8 mouse cellular contexts compared by ENCODE assay signal in the genomic region with DNA sequence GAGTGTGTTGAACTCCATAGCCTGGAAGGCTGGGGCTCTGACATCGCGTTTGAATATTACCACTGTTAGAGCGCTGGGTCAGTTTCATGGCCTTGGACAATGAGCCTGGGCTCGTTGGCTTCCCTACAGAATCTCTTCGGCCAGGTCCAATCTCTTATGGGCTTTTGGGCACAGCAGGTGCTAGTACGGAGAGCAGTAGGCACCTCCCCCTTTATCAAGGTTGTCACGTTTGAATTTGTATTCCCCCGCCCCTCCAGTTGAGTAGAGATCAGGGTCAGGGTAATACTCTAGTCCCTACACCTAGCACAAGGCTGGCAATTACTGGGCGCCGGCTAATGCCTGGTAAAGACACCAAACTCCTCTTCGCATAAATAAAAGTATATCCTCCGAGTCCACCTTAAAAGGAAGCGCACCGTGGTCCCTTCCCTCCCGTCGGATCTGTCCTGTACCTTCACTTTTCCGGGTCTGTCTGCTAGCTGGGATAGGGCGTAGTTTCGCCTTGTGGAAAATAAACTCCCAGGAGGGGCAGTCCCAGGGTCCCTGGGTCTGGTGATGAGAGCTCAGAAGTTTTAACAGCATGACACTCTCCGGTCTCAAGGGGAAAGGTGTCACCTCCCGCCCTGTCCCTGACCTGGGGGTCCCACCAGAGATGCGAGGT. TPM values are rescaled to one million over a fixed set of nuclear protein-coding genes. Genes with fewer than 3 reads are reported as not detected.
A peak's percentile ranks its signal among the peaks of the same experiment; 100 is the strongest.
DNase-seq lines count a peak whose midpoint lies in the region; ATAC-seq and TF ChIP-seq lines count a peak whose summit lies in the region.

No protein-coding gene starts in this region.

- no peak overlapping the region for H3K27ac ChIP-seq in limb, embryonic 13.5 days
- H3K27ac ChIP-seq in olfactory bulb, adult 2 months (ENCODE audit: insufficient read depth, low read depth, low read length): no peak overlapping the region

- peak overlapping the region; percentile 85 for H3K4me3 ChIP-seq in erythroblast, embryonic 14.5 days (replicated peaks)
- peak overlapping the region; percentile 65 for H3K4me3 ChIP-seq in limb, embryonic 13.5 days
- peak overlapping the region; percentile 76 for H3K4me3 ChIP-seq in olfactory bulb, adult 2 months (ENCODE audit: insufficient read depth, low read depth, low read length)

- TF ChIP-seq CTCF in olfactory bulb, adult 2 months (IDR thresholded peaks at IDR 0.05; ENCODE audit: insufficient read depth, low read depth, low read length): no peak

- peaks cover 14% of the 10 kb centered on the region; the same call in 1 of the 2 replicates for H3K9me3 ChIP-seq in erythroblast, embryonic 14.5 days (ENCODE audit: control insufficient read depth, low read length)
- H3K9me3 ChIP-seq in limb, embryonic 13.5 days: no peaks in the 10 kb centered on the region

- peak overlapping the region; percentile 77 for H3K9ac ChIP-seq in limb, embryonic 13.5 days

- no peak for ATAC-seq in cerebellum, adult (ENCODE audit: insufficient number of reproducible peaks, low FRiP score, low TSS enrichment)
- peak; percentile 33 for ATAC-seq in limb, embryonic 13.5 days (ENCODE audit: low FRiP score, low read depth)

- H3K4me1 ChIP-seq in erythroblast, embryonic 14.5 days (ENCODE audit: control insufficient read depth): peaks cover 48% of the 10 kb centered on the region
- peaks cover 41% of the 10 kb centered on the region for H3K4me1 ChIP-seq in limb, embryonic 13.5 days
- H3K4me1 ChIP-seq in olfactory bulb, adult 2 months (ENCODE audit: control insufficient read depth, insufficient read depth, low read length): peaks cover 20% of the 10 kb centered on the region

- WGBS in limb, embryonic 13.5 days: under 1% methylated on average over 22 of the region's 22 CpGs
- WGBS in olfactory bulb, adult 2 months: 1% methylated on average over 22 of the region's 22 CpGs

- H3K4me2 ChIP-seq in limb, embryonic 13.5 days (replicated peaks): peak overlapping the region; percentile 80

- H3K36me3 ChIP-seq in erythroblast, embryonic 14.5 days (ENCODE audit: control insufficient read depth): peaks cover 5% of the 10 kb centered on the region
- peaks cover 6% of the 10 kb centered on the region for H3K36me3 ChIP-seq in limb, embryonic 13.5 days

- no peak for TF ChIP-seq POLR2A in olfactory bulb, adult 2 months (IDR thresholded peaks at IDR 0.05; ENCODE audit: insufficient read depth, low read depth, low read length)

- H3K27me3 ChIP-seq in erythroblast, embryonic 14.5 days (ENCODE audit: control insufficient read depth): peaks cover 44% of the 10 kb centered on the region
- H3K27me3 ChIP-seq in limb, embryonic 13.5 days: peaks cover 35% of the 10 kb centered on the region

- peak; percentile 24 for DNase-seq in cerebellum, adult 8-10 months
- peak; percentile 65 for DNase-seq in A20 (ENCODE audit: low read depth, low spot score)
- DNase-seq in retina, embryonic 14.5 days (ENCODE audit: low spot score): no peak
- no peak for DNase-seq in ovary, postnatal 10 days (ENCODE audit: low spot score)

RNA-seq across cellular contexts. Expression of a gene that starts 1.2 kb away (rescaled TPM):
- polyA plus RNA-seq in erythroblast, embryonic 14.5 days (2012): 1.1 and 1.4 TPM in 2 replicates
- 23.9 and 24.9 TPM in 2 replicates for polyA plus RNA-seq in limb, embryonic 13.5 days (2015; fragmentation: Nextera tagmentation; extraction: Ambion mirVana)
- polyA plus RNA-seq in olfactory bulb, adult 2 months (2012; ENCODE audit: insufficient read depth, insufficient read length, low replicate concordance, missing spikeins): not detected in 2 replicates

RNA-seq across cellular contexts. Expression of a gene that starts 3.7 kb away (rescaled TPM):
- 0.01 TPM in 1 of 2 replicates, not detected in the other for polyA plus RNA-seq in erythroblast, embryonic 14.5 days (2012)
- polyA plus RNA-seq in limb, embryonic 13.5 days (2015; fragmentation: Nextera tagmentation; extraction: Ambion mirVana): 2.3 and 3.1 TPM in 2 replicates
- not detected in 2 replicates for polyA plus RNA-seq in olfactory bulb, adult 2 months (2012; ENCODE audit: insufficient read depth, insufficient read length, low replicate concordance, missing spikeins)

RNA-seq across cellular contexts. Expression of a gene that starts 11.2 kb away (rescaled TPM):
- polyA plus RNA-seq in erythroblast, embryonic 14.5 days (2012): 0.13 and 0.47 TPM in 2 replicates
- 27.8 and 29.5 TPM in 2 replicates for polyA plus RNA-seq in limb, embryonic 13.5 days (2015; fragmentation: Nextera tagmentation; extraction: Ambion mirVana)
- polyA plus RNA-seq in olfactory bulb, adult 2 months (2012; ENCODE audit: insufficient read depth, insufficient read length, low replicate concordance, missing spikeins): not detected in 2 replicates

RNA-seq across cellular contexts. Expression of a gene that starts 20.5 kb away (rescaled TPM):
- polyA plus RNA-seq in erythroblast, embryonic 14.5 days (2012): 0.02 and 0.06 TPM in 2 replicates
- 28.2 and 29.3 TPM in 2 replicates for polyA plus RNA-seq in limb, embryonic 13.5 days (2015; fragmentation: Nextera tagmentation; extraction: Ambion mirVana)
- polyA plus RNA-seq in olfactory bulb, adult 2 months (2012; ENCODE audit: insufficient read depth, insufficient read length, low replicate concordance, missing spikeins): not detected in 2 replicates

Comparison
In these comparisons a context has a peak if more than half of its experiments do, and no peak if none do; other contexts are left out.
1. DNase-seq: peak in cerebellum, adult 8-10 months (single experiment) and A20 (single experiment); none in retina, embryonic 14.5 days (single experiment) and ovary, postnatal 10 days (single experiment).
2. RNA of a gene that starts 1.2 kb away (polyA plus RNA-seq): 23.9 to 24.9 TPM in limb, embryonic 13.5 days; 1.1 to 1.4 TPM in erythroblast, embryonic 14.5 days and not detected in olfactory bulb, adult 2 months; every median in the first group is over 10 times any median in the second.
3. RNA of a gene that starts 11.2 kb away (polyA plus RNA-seq): 27.8 to 29.5 TPM in limb, embryonic 13.5 days; 0.13 to 0.47 TPM in erythroblast, embryonic 14.5 days and not detected in olfactory bulb, adult 2 months; every median in the first group is over 10 times any median in the second.
4. Peak in every context shown above with its lines, with median percentiles within 50 percentile points of each other: H3K4me3 ChIP-seq.